Mouse (Mus musculus) embryonic facial prominence, embryonic 15.5 days (tissue): ENCODE measurements around the gene Oprd1. TPM values are rescaled to one million over a fixed set of nuclear protein-coding genes. Genes with fewer than 3 reads are reported as not detected.

ENCODE experiments used
- ATAC-seq: fragments of 200-750 bp; cut with Nextera tagmentation; 2 replicates; pipeline ENCODE4 v1.8.0; 2017; ENCODE audit warnings: low read depth, moderate TSS enrichment; ENCODE audit not compliant: insufficient number of reproducible peaks, low FRiP score, low TSS enrichment
- H3K27ac ChIP-seq: fragments of 300-500 bp; sonication (generic); replicated peaks from 2 replicates; pipeline ENCODE4 v1.5.1; 2015; ENCODE audit warnings: mild to moderate bottlenecking, inconsistent platforms
- H3K27me3 ChIP-seq: fragments of 300-500 bp; sonication (generic); 2 replicates; pipeline ENCODE4 v1.6.1; 2015; ENCODE audit warnings: inconsistent platforms
- H3K36me3 ChIP-seq: fragments of 300-500 bp; sonication (generic); 2 replicates; pipeline ENCODE4 v1.6.1; 2015; ENCODE audit warnings: mild to moderate bottlenecking, inconsistent platforms
- H3K4me1 ChIP-seq: fragments of 300-500 bp; sonication (generic); 2 replicates; pipeline ENCODE4 v1.6.1; 2015; ENCODE audit warnings: inconsistent platforms
- H3K4me2 ChIP-seq: fragments of 300-500 bp; sonication (generic); replicated peaks from 2 replicates; pipeline ENCODE4 v1.6.1; 2015; ENCODE audit warnings: mild to moderate bottlenecking, inconsistent platforms
- H3K4me3 ChIP-seq: fragments of 300-500 bp; sonication (generic); replicated peaks from 2 replicates; pipeline ENCODE4 v1.5.1; 2015; ENCODE audit warnings: mild to moderate bottlenecking, inconsistent platforms
- H3K9ac ChIP-seq: fragments of 300-500 bp; sonication (generic); 2 replicates; pipeline ENCODE4 v1.6.1; 2015; ENCODE audit warnings: inconsistent platforms
- H3K9me3 ChIP-seq: fragments of 300-500 bp; sonication (generic); replicated peaks from 2 replicates; pipeline ENCODE4 v1.6.1; 2016; ENCODE audit warnings: inconsistent platforms
- WGBS: fragments of 180-500 bp; shearing (Covaris S2); methylation state at CpG from one replicate; pipeline ENCODE4 v1.1.7; 2015; 5-methylcytosine and 5-hydroxymethylcytosine counted together
- polyA plus RNA-seq: library from polyadenylated mRNA; unstranded; fragments of >200 nt; fragmentation: Nextera tagmentation; extraction: Ambion mirVana; gene quantifications from 2 replicates; pipeline ENCODE4 v1.2.1, GENCODE M21; 2015

Gene Oprd1
- 0.33 and 0.54 TPM in 2 replicates for polyA plus RNA-seq

- ATAC-seq, result no peak
- peaks cover 9% of the 10 kb centered on the region for H3K4me1 ChIP-seq
- peak within 1 kb of the TSS; percentile 76 for H3K4me2 ChIP-seq
- H3K9ac ChIP-seq, result no peak within 1 kb of the TSS
- 1% methylated on average over 79 of the region's 89 CpGs for WGBS
- H3K9me3 ChIP-seq, result no peaks in the 10 kb centered on the region
- peak within 1 kb of the TSS; percentile 45 for H3K4me3 ChIP-seq
- H3K27me3 ChIP-seq, result peaks cover 34% of the 10 kb centered on the region
- no peaks in the 10 kb centered on the region for H3K36me3 ChIP-seq
- no peak within 1 kb of the TSS for H3K27ac ChIP-seq
Measured at GRCm38 (mm10) chr4:132144080-132144841, at the start of gene Oprd1. Gene Oprd1, minus strand, starts transcription at chr4:132144486.

- no peaks in the 10 kb centered on the region for H3K4me1 ChIP-seq
- H3K9ac ChIP-seq, result no peak overlapping the region
- H3K27me3 ChIP-seq, result no peaks in the 10 kb centered on the region
- no peak overlapping the region for H3K4me2 ChIP-seq
- H3K4me3 ChIP-seq, result no peak overlapping the region
- H3K36me3 ChIP-seq, result peaks cover 41% of the 10 kb centered on the region
- no peaks in the 10 kb centered on the region for H3K9me3 ChIP-seq
- ATAC-seq, result no peak
- 93% methylated on average over 2 of the region's 2 CpGs for WGBS
- no peak overlapping the region for H3K27ac ChIP-seq
Measured at GRCm38 (mm10) chr4:132187826-132188401, 43.6 kb upstream of the Oprd1 start.

GRCm38 (mm10) chr4:132183162-132183561, 38.9 kb upstream of the Oprd1 start:
- Histone ChIP-seq H3K4me2 (no peak overlapping the region), H3K4me3 (no peak overlapping the region), H3K27ac (no peak overlapping the region), H3K9me3 (no peaks in the 10 kb centered on the region), H3K9ac (no peak overlapping the region), H3K36me3 (peaks cover 33% of the 10 kb centered on the region), H3K27me3 (no peaks in the 10 kb centered on the region), H3K4me1 (no peaks in the 10 kb centered on the region)
- WGBS, result 90% methylated on average over 3 of the region's 3 CpGs
- no peak for ATAC-seq

DNA sequence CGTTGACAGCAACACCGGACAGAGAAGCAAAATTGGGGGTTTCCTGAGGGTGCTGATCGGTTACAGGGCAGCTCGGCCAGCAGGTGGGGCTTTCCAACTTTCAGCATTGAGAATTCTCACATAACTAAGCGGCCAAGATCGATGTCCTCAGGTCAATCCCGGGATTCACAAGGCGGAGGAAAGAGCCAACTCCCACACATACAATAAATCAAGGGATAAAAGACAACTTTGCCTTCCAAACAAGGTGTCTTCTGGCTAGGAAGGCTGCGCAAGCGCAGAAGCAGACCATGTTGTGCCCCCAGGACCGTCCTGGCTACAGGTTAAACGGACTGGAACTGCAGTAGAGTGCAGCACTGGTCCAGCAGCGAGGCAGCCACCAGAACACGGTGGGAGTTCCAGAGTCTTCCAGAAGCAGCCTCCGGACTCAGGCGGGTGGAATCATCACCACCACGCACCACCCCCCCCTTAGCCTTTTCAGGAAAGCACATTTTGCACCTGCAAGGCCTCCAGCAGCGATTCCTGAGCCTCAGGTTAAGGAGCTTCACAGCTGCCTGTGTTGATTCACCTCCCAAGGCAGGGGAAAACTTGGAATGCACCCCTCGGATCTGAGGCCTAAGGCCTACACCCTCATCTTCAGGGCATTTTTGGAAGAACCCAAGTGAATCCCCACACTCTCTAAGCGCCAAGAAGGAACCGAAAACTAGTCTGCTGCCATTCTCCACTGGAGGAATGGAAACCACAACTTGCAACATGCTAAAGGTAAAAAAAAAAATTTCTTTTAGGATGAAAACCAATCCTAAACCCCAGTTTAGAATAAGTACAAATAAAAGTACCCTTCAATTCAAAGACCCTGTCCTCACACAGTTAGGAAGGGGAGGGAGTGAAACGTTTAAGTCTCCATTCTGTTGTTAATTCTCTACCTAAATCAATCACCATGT, 37.7 kb upstream of the Oprd1 start:
- Histone ChIP-seq H3K9ac (no peak overlapping the region), H3K4me1 (no peaks in the 10 kb centered on the region), H3K27ac (no peak overlapping the region), H3K9me3 (no peaks in the 10 kb centered on the region), H3K36me3 (peaks cover 28% of the 10 kb centered on the region), H3K4me3 (no peak overlapping the region), H3K4me2 (no peak overlapping the region), H3K27me3 (no peaks in the 10 kb centered on the region)
- WGBS, result 64% methylated on average over 22 of the region's 22 CpGs
- no peak for ATAC-seq

DNA sequence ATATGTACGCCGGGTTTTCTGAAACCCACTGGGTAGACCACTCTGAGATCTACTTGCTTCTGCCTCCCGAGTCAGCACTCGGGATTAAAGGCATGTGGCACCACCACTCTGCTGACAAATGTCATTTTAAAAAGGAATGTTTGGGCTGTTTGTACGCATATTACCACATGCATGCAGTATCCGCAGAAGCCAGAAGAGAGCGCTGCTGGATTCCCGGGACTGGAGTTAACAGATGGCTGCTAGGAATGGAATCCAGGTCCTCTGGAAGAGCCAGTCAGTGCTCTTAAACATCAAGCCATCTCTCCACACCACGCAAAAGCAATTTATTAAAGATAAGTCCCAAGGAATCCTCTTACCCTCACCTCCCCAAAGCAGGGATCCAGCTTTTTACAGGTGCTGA, 36.4 kb upstream of the Oprd1 start:
- no peaks in the 10 kb centered on the region for H3K9me3 ChIP-seq
- no peak overlapping the region for H3K9ac ChIP-seq
- 66% methylated on average over 9 of the region's 9 CpGs for WGBS
- peaks cover 25% of the 10 kb centered on the region for H3K36me3 ChIP-seq
- H3K4me1 ChIP-seq, result no peaks in the 10 kb centered on the region
- no peak for ATAC-seq
- H3K4me2 ChIP-seq, result no peak overlapping the region
- no peaks in the 10 kb centered on the region for H3K27me3 ChIP-seq
- H3K4me3 ChIP-seq, result no peak overlapping the region
- H3K27ac ChIP-seq, result no peak overlapping the region

DNA sequence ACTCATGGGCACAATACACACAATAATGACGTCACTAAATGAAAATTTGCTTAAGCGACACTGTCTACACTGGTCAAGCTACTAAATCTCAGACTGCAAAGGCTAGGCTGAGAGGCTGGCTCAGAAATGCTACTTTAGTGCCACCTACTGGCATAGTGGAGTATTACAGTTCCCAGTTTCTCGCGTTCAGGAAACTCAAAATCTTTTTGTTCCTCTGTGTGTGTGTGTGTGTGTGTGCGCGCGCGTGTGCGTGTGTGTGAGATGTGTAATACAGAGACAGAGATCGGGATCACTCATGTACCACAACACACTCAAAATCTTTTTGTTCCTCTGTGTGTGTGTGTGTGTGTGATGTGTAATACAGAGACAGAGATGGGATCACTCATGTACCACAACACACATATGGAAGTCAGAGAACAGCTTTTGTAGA, 34.4 kb upstream of the Oprd1 start:
- H3K36me3 ChIP-seq, result peaks cover 14% of the 10 kb centered on the region; the same call in 1 of the 2 replicates
- whole genome bisulfite sequencing, result 6% methylated on average over 10 of the region's 10 CpGs
- no peak overlapping the region for H3K4me2 ChIP-seq
- no peaks in the 10 kb centered on the region for H3K27me3 ChIP-seq
- no peak overlapping the region for H3K9ac ChIP-seq
- peak; percentile 85 for ATAC-seq
- H3K9me3 ChIP-seq, result no peaks in the 10 kb centered on the region
- no peak overlapping the region for H3K4me3 ChIP-seq
- no peaks in the 10 kb centered on the region for H3K4me1 ChIP-seq
- no peak overlapping the region for H3K27ac ChIP-seq

DNA sequence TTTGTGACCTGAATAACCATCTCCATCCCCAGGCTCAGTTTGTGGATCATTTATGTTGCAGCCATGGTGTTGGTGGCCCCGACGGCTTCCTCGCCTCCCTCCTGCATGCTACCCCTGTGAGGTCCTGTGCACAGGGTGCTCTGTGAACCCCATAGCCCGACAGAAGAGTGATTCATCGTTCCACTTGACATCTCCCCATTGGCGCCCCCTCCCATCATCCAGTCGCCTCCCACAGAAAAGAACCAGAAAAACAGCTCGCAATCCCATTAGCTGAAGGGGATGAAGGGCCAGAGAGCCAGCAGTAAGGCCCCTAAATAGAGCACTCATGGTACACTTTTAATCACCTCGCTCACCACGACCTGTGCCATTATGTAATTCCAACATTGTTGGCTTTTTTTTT, 32.2 kb upstream of the Oprd1 start:
- Histone ChIP-seq H3K27me3 (no peaks in the 10 kb centered on the region), H3K9me3 (no peaks in the 10 kb centered on the region), H3K27ac (no peak overlapping the region), H3K4me2 (no peak overlapping the region), H3K4me1 (no peaks in the 10 kb centered on the region), H3K36me3 (peaks cover 7% of the 10 kb centered on the region; the same call in 1 of the 2 replicates), H3K4me3 (no peak overlapping the region), H3K9ac (no peak overlapping the region)
- WGBS, result 48% methylated on average over 10 of the region's 10 CpGs
- no peak for ATAC-seq

DNA sequence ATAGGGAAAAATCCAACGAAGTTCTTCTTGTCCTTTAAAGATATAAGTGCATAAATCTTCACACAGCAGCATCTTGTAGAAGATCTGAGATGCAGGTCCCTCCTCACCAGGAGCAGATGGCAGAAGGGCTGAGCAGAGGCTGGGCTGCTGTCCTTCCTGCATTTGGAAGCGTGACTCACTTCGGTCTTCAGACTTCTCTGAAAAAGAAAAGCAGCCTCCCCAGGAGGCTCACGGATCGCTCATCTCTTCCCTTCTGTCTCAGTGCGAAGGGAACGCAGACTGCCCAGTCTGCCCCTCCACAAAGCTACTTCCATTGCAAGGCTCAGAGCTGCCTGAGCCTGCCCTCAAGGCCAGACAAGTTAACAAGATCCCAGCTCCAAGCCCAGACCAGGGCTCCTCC, 26.6 kb upstream of the Oprd1 start:
- Histone ChIP-seq H3K4me2 (no peak overlapping the region), H3K4me1 (peaks cover 9% of the 10 kb centered on the region; the same call in 1 of the 2 replicates), H3K9me3 (no peaks in the 10 kb centered on the region), H3K27me3 (no peaks in the 10 kb centered on the region), H3K27ac (no peak overlapping the region), H3K9ac (no peak overlapping the region), H3K4me3 (no peak overlapping the region), H3K36me3 (no peaks in the 10 kb centered on the region)
- no peak for ATAC-seq
- 24% methylated on average over 7 of the region's 7 CpGs for WGBS

GRCm38 (mm10) chr4:132169761-132170160, 25.5 kb upstream of the Oprd1 start:
- no peaks in the 10 kb centered on the region for H3K27me3 ChIP-seq
- no peaks in the 10 kb centered on the region for H3K9me3 ChIP-seq
- ATAC-seq, result no peak
- no peak overlapping the region for H3K4me3 ChIP-seq
- H3K27ac ChIP-seq, result no peak overlapping the region
- 82% methylated on average over 5 of the region's 5 CpGs for WGBS
- H3K36me3 ChIP-seq, result no peaks in the 10 kb centered on the region
- H3K4me1 ChIP-seq, result peaks cover 18% of the 10 kb centered on the region; the same call in 1 of the 2 replicates
- no peak overlapping the region for H3K4me2 ChIP-seq
- no peak overlapping the region for H3K9ac ChIP-seq

DNA sequence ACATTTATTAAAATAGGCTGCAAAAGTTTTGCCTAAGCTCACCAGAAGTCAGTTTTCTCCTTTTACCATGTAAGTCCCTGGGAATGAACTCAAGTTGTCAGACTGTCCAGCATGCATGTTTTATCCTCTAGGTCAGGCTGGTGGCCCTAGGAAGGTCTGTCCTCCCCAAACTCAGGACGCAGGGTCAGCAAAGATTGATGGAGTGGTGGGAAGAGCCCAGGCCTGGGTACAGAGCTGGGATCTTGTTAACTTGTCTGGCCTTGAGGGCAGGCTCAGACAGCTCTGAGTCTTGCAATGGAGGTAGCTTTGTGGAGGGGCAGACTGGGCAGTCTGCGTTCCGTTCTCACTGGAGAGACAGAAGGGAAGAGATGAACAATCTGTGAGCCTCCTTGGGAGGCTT, 25.0 kb upstream of the Oprd1 start:
- H3K9ac ChIP-seq, result no peak overlapping the region
- H3K4me2 ChIP-seq, result no peak overlapping the region
- no peak overlapping the region for H3K4me3 ChIP-seq
- 92% methylated on average over 3 of the region's 3 CpGs for WGBS
- peaks cover 18% of the 10 kb centered on the region; the same call in 1 of the 2 replicates for H3K4me1 ChIP-seq
- H3K27ac ChIP-seq, result no peak overlapping the region
- no peaks in the 10 kb centered on the region for H3K9me3 ChIP-seq
- H3K27me3 ChIP-seq, result no peaks in the 10 kb centered on the region
- no peaks in the 10 kb centered on the region for H3K36me3 ChIP-seq
- ATAC-seq, result no peak

- no peak overlapping the region for H3K27ac ChIP-seq
- H3K36me3 ChIP-seq, result no peaks in the 10 kb centered on the region
- no peak for ATAC-seq
- peaks cover 18% of the 10 kb centered on the region; the same call in 1 of the 2 replicates for H3K4me1 ChIP-seq
- H3K9ac ChIP-seq, result no peak overlapping the region
- no peaks in the 10 kb centered on the region for H3K9me3 ChIP-seq
- 83% methylated on average over 3 of the region's 3 CpGs for WGBS
- no peak overlapping the region for H3K4me3 ChIP-seq
- H3K4me2 ChIP-seq, result no peak overlapping the region
- no peaks in the 10 kb centered on the region for H3K27me3 ChIP-seq
Measured at GRCm38 (mm10) chr4:132167436-132167835, 23.1 kb upstream of the Oprd1 start.
